Mouse (Mus musculus): ENCODE results near the gene Akap13. TPM values are rescaled to one million over a fixed set of nuclear protein-coding genes. Genes with fewer than 3 reads are reported as not detected.
A peak's percentile ranks its signal among the peaks of the same experiment; 100 is the strongest.

Gene Akap13
- total and polyA plus RNA-seq, 3 experiments = 11.4 to 32.5 (median 27.7) TPM

- TF ChIP-seq JUN (IDR thresholded peaks at IDR 0.05; ENCODE audit: insufficient read depth, low read depth, low read length) = no peak
Observed at GRCm38 (mm10) chr7:75568276-75568675, 112.9 kb downstream of the Akap13 start (continued).

GRCm38 (mm10) chr7:75568883-75569282 lies 113.5 kb downstream of the Akap13 start:
- Histone ChIP-seq H3K27ac (ENCODE audit: insufficient read depth, low read depth) (no peak overlapping the region), H3K4me3 (replicated peaks in 1 of 3; ENCODE audit: low read depth in 2 of 3, low read length in 2 of 3, poor library complexity in 1 of 3) (no peak overlapping the region), H3K27me3 (replicated peaks) (no peaks in the 10 kb centered on the region), H3K36me3 (replicated peaks in 1 of 2; ENCODE audit: control insufficient read depth in 1 of 2, insufficient read depth in 1 of 2, low read length in 1 of 2) (peaks cover 0 to 11% of the 10 kb centered on the region in 2 experiments), H3K79me2 (replicated peaks; ENCODE audit: control insufficient read depth, extremely low read depth, insufficient read depth, poor library complexity, severe bottlenecking) (peaks cover 3% of the 10 kb centered on the region; the same call in 1 of the 2 replicates), H3K4me2 (ENCODE audit: insufficient read depth, low read depth, poor library complexity, severe bottlenecking) (no peak overlapping the region), H3K4me1 (ENCODE audit: control insufficient read depth in 1 of 2, insufficient read depth in 2 of 2) (peaks cover 4 to 30% of the 10 kb centered on the region in 2 experiments; a peak in 2 of 4 replicates), H3K9ac (ENCODE audit: insufficient read depth, low read depth) (no peak overlapping the region), H3K9me3 (replicated peaks; ENCODE audit: low read length) (no peaks in the 10 kb centered on the region)
- in situ Hi-C loops (cut with MboI; ENCODE audit: low pct_ligation_motif_present, low pct_unique_long_range_greater_than_20kb, low sequenced_read_pairs) = loop anchor here (25.0 kb wide), 1 partner anchor 432 kb away; no protein-coding TSS in a partner anchor
- TF ChIP-seq CTCF (conservative IDR thresholded peaks at IDR 0.05 in 1 of 2, IDR thresholded peaks at IDR 0.05 in 1 of 2; ENCODE audit: low read depth in 2 of 2, low read length in 2 of 2) (peak in 1 of 2 experiments; percentile 69; a peak in 2 of 4 replicates), SMC3 (IDR thresholded peaks at IDR 0.05; ENCODE audit: low read depth, low read length) (peak; percentile 67), ELF1 (IDR thresholded peaks at IDR 0.05; ENCODE audit: low read depth, low read length) (no peak), RAD21 (IDR thresholded peaks at IDR 0.05; ENCODE audit: low read depth, low read length) (peak; percentile 80), CHD1 (IDR thresholded peaks at IDR 0.05; ENCODE audit: low read depth, low read length) (no peak)
- no peak for DNase-seq (ENCODE audit: extremely low read depth)
- dilution Hi-C loops (cut with MboI; ENCODE audit: extremely low pct_ligation_motif_present, extremely low pct_unique_long_range_greater_than_20kb, low sequenced_read_pairs) = no loop called here

- no peak for DNase-seq (ENCODE audit: extremely low read depth)
- Histone ChIP-seq H3K4me3 (replicated peaks in 1 of 3; ENCODE audit: low read depth in 2 of 3, low read length in 2 of 3, poor library complexity in 1 of 3) (no peak overlapping the region), H3K9me3 (replicated peaks; ENCODE audit: low read length) (no peaks in the 10 kb centered on the region), H3K36me3 (replicated peaks in 1 of 2; ENCODE audit: control insufficient read depth in 1 of 2, insufficient read depth in 1 of 2, low read length in 1 of 2) (peaks cover 0 to 9% of the 10 kb centered on the region in 2 experiments), H3K4me2 (ENCODE audit: insufficient read depth, low read depth, poor library complexity, severe bottlenecking) (no peak overlapping the region), H3K9ac (ENCODE audit: insufficient read depth, low read depth) (no peak overlapping the region), H3K4me1 (ENCODE audit: control insufficient read depth in 1 of 2, insufficient read depth in 2 of 2) (peaks cover 0 to 33% of the 10 kb centered on the region in 2 experiments; a peak in 2 of 4 replicates), H3K27me3 (replicated peaks) (no peaks in the 10 kb centered on the region), H3K79me2 (replicated peaks; ENCODE audit: control insufficient read depth, extremely low read depth, insufficient read depth, poor library complexity, severe bottlenecking) (peaks cover 1% of the 10 kb centered on the region; the same call in 1 of the 2 replicates), H3K27ac (ENCODE audit: insufficient read depth, low read depth) (no peak overlapping the region)
- in situ Hi-C loops (cut with MboI; ENCODE audit: low pct_ligation_motif_present, low pct_unique_long_range_greater_than_20kb, low sequenced_read_pairs) = loop anchor here (25.0 kb wide), 1 partner anchor 433 kb away; no protein-coding TSS in a partner anchor
- TF ChIP-seq MAX (IDR thresholded peaks at IDR 0.05; ENCODE audit: low read length) = no peak
- TF ChIP-seq ETS1 (conservative IDR thresholded peaks at IDR 0.05; ENCODE audit: low read depth, low read length) = no peak
- no peak for TF ChIP-seq MEF2A (IDR thresholded peaks at IDR 0.05; ENCODE audit: borderline replicate concordance, low read depth, low read length)
- TF ChIP-seq RAD21 (IDR thresholded peaks at IDR 0.05; ENCODE audit: low read depth, low read length) = no peak
- dilution Hi-C loops (cut with MboI; ENCODE audit: extremely low pct_ligation_motif_present, extremely low pct_unique_long_range_greater_than_20kb, low sequenced_read_pairs) = no loop called here
Observed at GRCm38 (mm10) chr7:75570218-75570617, 114.9 kb downstream of the Akap13 start.

- in situ Hi-C loops (cut with MboI; ENCODE audit: low pct_ligation_motif_present, low pct_unique_long_range_greater_than_20kb, low sequenced_read_pairs) = loop anchor here (25.0 kb wide), 1 partner anchor 434 kb away; no protein-coding TSS in a partner anchor
- no peak for TF ChIP-seq ZNF384 (IDR thresholded peaks at IDR 0.05; ENCODE audit: low read depth, low read length)
- no peak for TF ChIP-seq ZKSCAN1 (IDR thresholded peaks at IDR 0.05; ENCODE audit: borderline replicate concordance, low read depth, low read length)
- no peak for TF ChIP-seq UBTF (IDR thresholded peaks at IDR 0.05; ENCODE audit: low read depth, low read length)
- TF ChIP-seq TCF12 (IDR thresholded peaks at IDR 0.05; ENCODE audit: low read depth, low read length) = no peak
- TF ChIP-seq IRF4 (IDR thresholded peaks at IDR 0.05; ENCODE audit: low read depth, low read length) = no peak
- no peak for TF ChIP-seq NRF1 (IDR thresholded peaks at IDR 0.05; ENCODE audit: low read depth, low read length)
- TF ChIP-seq ZMIZ1 (IDR thresholded peaks at IDR 0.05; ENCODE audit: low read depth, low read length) = no peak
- TF ChIP-seq USF1 (IDR thresholded peaks at IDR 0.05; ENCODE audit: low read depth, low read length) = no peak
- no peak for TF ChIP-seq EP300 (IDR thresholded peaks at IDR 0.05; ENCODE audit: low read length)
- TF ChIP-seq ZC3H11A (IDR thresholded peaks at IDR 0.05; ENCODE audit: low read depth, low read length) = no peak
- TF ChIP-seq RAD21 (IDR thresholded peaks at IDR 0.05; ENCODE audit: low read depth, low read length) = no peak
- TF ChIP-seq ETS1 (conservative IDR thresholded peaks at IDR 0.05; ENCODE audit: low read depth, low read length) = no peak
- TF ChIP-seq PAX5 (IDR thresholded peaks at IDR 0.05; ENCODE audit: low read length) = no peak
- TF ChIP-seq MAX (IDR thresholded peaks at IDR 0.05; ENCODE audit: low read length) = no peak
- no peak for TF ChIP-seq GABPA (IDR thresholded peaks at IDR 0.05; ENCODE audit: insufficient replicate concordance, low read depth, low read length)
- no peak for TF ChIP-seq MXI1 (IDR thresholded peaks at IDR 0.05; ENCODE audit: low read depth, low read length)
Observed at GRCm38 (mm10) chr7:75571078-75571477, 115.7 kb downstream of the Akap13 start.

More at GRCm38 (mm10) chr7:75571078-75571477, 115.7 kb downstream of the Akap13 start:
- no peaks in the 10 kb centered on the region; the same call in 1 of the 2 replicates for H3K79me2 ChIP-seq (replicated peaks; ENCODE audit: control insufficient read depth, extremely low read depth, insufficient read depth, poor library complexity, severe bottlenecking)
- no peak for DNase-seq (ENCODE audit: extremely low read depth)
- H3K27me3 ChIP-seq (replicated peaks) = no peaks in the 10 kb centered on the region
- H3K4me2 ChIP-seq (ENCODE audit: insufficient read depth, low read depth, poor library complexity, severe bottlenecking) = no peak overlapping the region
- dilution Hi-C loops (cut with MboI; ENCODE audit: extremely low pct_ligation_motif_present, extremely low pct_unique_long_range_greater_than_20kb, low sequenced_read_pairs) = no loop called here
- H3K27ac ChIP-seq (ENCODE audit: insufficient read depth, low read depth) = no peak overlapping the region
- peaks cover 2 to 41% of the 10 kb centered on the region in 2 experiments; a peak in 3 of 4 replicates for H3K4me1 ChIP-seq (ENCODE audit: control insufficient read depth in 1 of 2, insufficient read depth in 2 of 2)
- no peak overlapping the region for H3K4me3 ChIP-seq (replicated peaks in 1 of 3; ENCODE audit: low read depth in 2 of 3, low read length in 2 of 3, poor library complexity in 1 of 3)
- H3K9ac ChIP-seq (ENCODE audit: insufficient read depth, low read depth) = no peak overlapping the region
- H3K9me3 ChIP-seq (replicated peaks; ENCODE audit: low read length) = no peaks in the 10 kb centered on the region
- peaks cover 0 to 9% of the 10 kb centered on the region in 2 experiments for H3K36me3 ChIP-seq (replicated peaks in 1 of 2; ENCODE audit: control insufficient read depth in 1 of 2, insufficient read depth in 1 of 2, low read length in 1 of 2)
